Mouse (Mus musculus): Measurements from ENCODE around the gene Adamts5. TPM values are rescaled to one million over a fixed set of nuclear protein-coding genes. Genes with fewer than 3 reads are reported as not detected.

Gene Adamts5
- polyA plus RNA-seq, 1 experiment from 2014 or later: 4.0 TPM

DNA sequence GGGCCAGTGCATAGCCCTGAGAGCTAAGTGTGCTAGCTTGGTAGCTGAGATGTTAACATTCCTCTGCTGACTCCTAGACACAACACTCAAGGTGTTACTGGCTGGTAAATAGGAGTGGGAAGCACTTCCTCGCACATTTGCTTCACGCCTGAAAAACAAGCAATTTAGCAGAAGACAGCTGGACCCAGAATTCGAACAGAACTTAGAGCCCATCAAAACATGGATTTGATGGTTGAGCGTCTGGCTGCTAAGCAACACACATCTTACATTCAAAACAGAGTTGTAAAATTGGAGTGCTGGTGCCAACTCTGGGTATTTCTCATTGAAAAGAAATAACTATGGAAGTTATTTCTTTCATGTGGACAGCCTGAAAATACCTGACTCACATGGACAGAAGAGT lies 5.7 kb downstream of the Adamts5 start:
- no peak for ATAC-seq (ENCODE audit: insufficient read depth, low FRiP score, low read depth)
- WGBS: 76% methylated on average over 4 of the region's 4 CpGs

DNA sequence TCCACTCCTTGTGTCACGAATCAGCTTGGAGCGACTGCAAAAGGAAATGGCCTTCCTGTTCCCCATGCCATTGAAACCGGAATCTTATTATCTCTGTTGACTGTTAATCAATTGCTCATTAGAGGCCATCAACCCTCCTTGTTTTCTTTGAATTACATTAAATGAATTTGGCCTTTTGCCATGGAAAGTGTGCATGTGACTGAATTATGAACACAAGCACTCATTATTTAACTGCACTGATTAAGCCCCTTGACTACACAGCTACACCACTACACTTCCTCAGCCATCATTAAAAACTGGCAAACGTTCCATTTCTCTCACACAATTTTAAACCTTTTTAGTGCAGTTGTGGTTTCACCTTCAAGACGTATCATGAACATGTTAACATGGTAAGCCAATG lies 11.8 kb downstream of the Adamts5 start:
- ATAC-seq (ENCODE audit: insufficient read depth, low FRiP score, low read depth): no peak
- Histone ChIP-seq H3K4me1 (no peaks in the 10 kb centered on the region), H3K27me3 (replicated peaks) (no peaks in the 10 kb centered on the region), H3K4me3 (replicated peaks) (no peak overlapping the region), H3K36me3 (no peaks in the 10 kb centered on the region), H3K9ac (no peak overlapping the region), H3K27ac (no peak overlapping the region), H3K4me2 (no peak overlapping the region), H3K9me3 (no peaks in the 10 kb centered on the region)
- 67% methylated on average over 5 of the region's 5 CpGs for WGBS

More for the DNA sequence above, 5.7 kb downstream of the Adamts5 start:
- Histone ChIP-seq H3K4me1 (peaks cover 10% of the 10 kb centered on the region; the same call in 1 of the 2 replicates), H3K27me3 (replicated peaks) (peaks cover 4% of the 10 kb centered on the region; the same call in 1 of the 2 replicates), H3K4me3 (replicated peaks) (no peak overlapping the region), H3K36me3 (no peaks in the 10 kb centered on the region), H3K9ac (no peak overlapping the region), H3K27ac (no peak overlapping the region), H3K4me2 (no peak overlapping the region), H3K9me3 (no peaks in the 10 kb centered on the region)

- Histone ChIP-seq H3K9me3 (no peaks in the 10 kb centered on the region), H3K27ac (no peak overlapping the region), H3K36me3 (no peaks in the 10 kb centered on the region), H3K27me3 (replicated peaks) (no peaks in the 10 kb centered on the region), H3K4me1 (no peaks in the 10 kb centered on the region), H3K4me3 (replicated peaks) (no peak overlapping the region), H3K9ac (no peak overlapping the region), H3K4me2 (no peak overlapping the region)
- ATAC-seq (ENCODE audit: insufficient read depth, low FRiP score, low read depth): no peak
- whole genome bisulfite sequencing: 61% methylated on average over 13 of the region's 13 CpGs
Observed at GRCm38 (mm10) chr16:85887289-85888051, 14.2 kb downstream of the Adamts5 start.

GRCm38 (mm10) chr16:85879075-85879474 lies 22.6 kb downstream of the Adamts5 start:
- no peaks in the 10 kb centered on the region for H3K27me3 ChIP-seq (replicated peaks)
- H3K9me3 ChIP-seq: no peaks in the 10 kb centered on the region
- no peaks in the 10 kb centered on the region for H3K4me1 ChIP-seq
- no peak for ATAC-seq (ENCODE audit: insufficient read depth, low FRiP score, low read depth)
- no peak overlapping the region for H3K27ac ChIP-seq
- no peaks in the 10 kb centered on the region for H3K36me3 ChIP-seq
- H3K9ac ChIP-seq: no peak overlapping the region
- H3K4me2 ChIP-seq: no peak overlapping the region
- no peak overlapping the region for H3K4me3 ChIP-seq (replicated peaks)
- WGBS: 90% methylated on average over 7 of the region's 7 CpGs

GRCm38 (mm10) chr16:85874141-85874540 lies 27.5 kb downstream of the Adamts5 start:
- H3K9ac ChIP-seq: no peak overlapping the region
- H3K4me3 ChIP-seq (replicated peaks): no peak overlapping the region
- no peak overlapping the region for H3K27ac ChIP-seq
- no peak for ATAC-seq (ENCODE audit: insufficient read depth, low FRiP score, low read depth)
- H3K9me3 ChIP-seq: no peaks in the 10 kb centered on the region
- WGBS: 79% methylated on average over 3 of the region's 3 CpGs
- H3K4me2 ChIP-seq: no peak overlapping the region
- H3K27me3 ChIP-seq (replicated peaks): no peaks in the 10 kb centered on the region
- no peaks in the 10 kb centered on the region for H3K36me3 ChIP-seq
- no peaks in the 10 kb centered on the region for H3K4me1 ChIP-seq

- no peaks in the 10 kb centered on the region for H3K27me3 ChIP-seq (replicated peaks)
- H3K9me3 ChIP-seq: no peaks in the 10 kb centered on the region
- 45% methylated on average over 2 of the region's 2 CpGs for WGBS
- H3K4me3 ChIP-seq (replicated peaks): no peak overlapping the region
- H3K4me1 ChIP-seq: no peaks in the 10 kb centered on the region
- no peak overlapping the region for H3K4me2 ChIP-seq
- no peak overlapping the region for H3K9ac ChIP-seq
- no peaks in the 10 kb centered on the region for H3K36me3 ChIP-seq
- ATAC-seq (ENCODE audit: insufficient read depth, low FRiP score, low read depth): no peak
- H3K27ac ChIP-seq: no peak overlapping the region; the same call in 1 of the 2 replicates
Observed at GRCm38 (mm10) chr16:85871971-85872370, 29.7 kb downstream of the Adamts5 start.

DNA sequence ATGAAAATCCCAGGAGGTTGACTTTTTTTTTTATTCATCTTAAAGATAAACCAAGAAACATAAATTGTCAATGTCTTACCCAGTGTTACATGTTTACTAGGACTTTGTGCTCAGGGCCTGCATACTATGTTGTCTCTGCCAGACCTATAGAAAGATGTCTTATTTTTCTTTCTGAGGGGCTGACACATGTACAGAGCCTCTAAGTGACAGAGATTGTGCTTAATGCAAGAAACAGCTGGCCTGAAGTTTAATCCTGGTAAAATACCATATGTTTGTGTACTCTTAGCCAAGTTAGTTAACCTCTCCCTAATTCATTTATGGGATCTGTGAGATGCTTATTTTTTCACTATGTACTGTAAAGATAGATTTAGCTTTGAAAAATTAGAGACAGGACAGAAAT lies 30.4 kb downstream of the Adamts5 start:
- H3K36me3 ChIP-seq: no peaks in the 10 kb centered on the region
- no peak for ATAC-seq (ENCODE audit: insufficient read depth, low FRiP score, low read depth)

GRCm38 (mm10) chr16:85864691-85865389 lies 36.8 kb downstream of the Adamts5 start:
- H3K4me3 ChIP-seq (replicated peaks): no peak overlapping the region
- H3K4me2 ChIP-seq: no peak overlapping the region
- 92% methylated on average over 4 of the region's 4 CpGs for WGBS
- no peak overlapping the region for H3K27ac ChIP-seq
- no peak overlapping the region for H3K9ac ChIP-seq
- H3K4me1 ChIP-seq: no peaks in the 10 kb centered on the region
- ATAC-seq (ENCODE audit: insufficient read depth, low FRiP score, low read depth): no peak
- H3K36me3 ChIP-seq: no peaks in the 10 kb centered on the region
- no peaks in the 10 kb centered on the region for H3K9me3 ChIP-seq
- H3K27me3 ChIP-seq (replicated peaks): no peaks in the 10 kb centered on the region

More for the DNA sequence above, 30.4 kb downstream of the Adamts5 start:
- H3K4me2 ChIP-seq: no peak overlapping the region
- no peaks in the 10 kb centered on the region for H3K9me3 ChIP-seq
- H3K4me3 ChIP-seq (replicated peaks): no peak overlapping the region
- no peaks in the 10 kb centered on the region for H3K4me1 ChIP-seq
- no peak overlapping the region for H3K27ac ChIP-seq
- H3K27me3 ChIP-seq (replicated peaks): no peaks in the 10 kb centered on the region
- no peak overlapping the region for H3K9ac ChIP-seq

DNA sequence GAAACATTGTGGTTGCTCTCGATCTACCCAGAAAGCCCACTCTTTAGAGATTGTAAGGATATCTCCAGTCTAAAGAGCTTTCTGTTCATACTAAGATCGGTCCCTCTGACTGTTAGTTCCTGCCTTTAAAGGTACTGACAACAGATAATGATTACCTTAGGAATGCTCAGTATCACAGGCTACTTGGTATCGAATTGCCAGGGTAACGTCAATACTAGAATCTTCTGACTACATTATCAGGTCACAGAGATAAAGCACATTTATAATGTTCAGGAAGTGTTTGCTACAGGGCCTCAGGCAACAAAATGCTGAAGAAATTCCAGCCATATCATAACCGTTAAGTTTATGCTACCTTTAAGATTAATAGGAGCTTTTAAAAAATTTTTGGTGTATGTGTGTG lies 47.1 kb downstream of the Adamts5 start:
- no peak overlapping the region for H3K4me2 ChIP-seq
- WGBS: 68% methylated on average over 5 of the region's 5 CpGs
- H3K27ac ChIP-seq: no peak overlapping the region
- ATAC-seq (ENCODE audit: insufficient read depth, low FRiP score, low read depth): no peak
- H3K9ac ChIP-seq: no peak overlapping the region
- H3K27me3 ChIP-seq (replicated peaks): no peaks in the 10 kb centered on the region
- no peak overlapping the region for H3K4me3 ChIP-seq (replicated peaks)
- no peaks in the 10 kb centered on the region for H3K4me1 ChIP-seq
- H3K9me3 ChIP-seq: no peaks in the 10 kb centered on the region
- no peaks in the 10 kb centered on the region for H3K36me3 ChIP-seq

GRCm38 (mm10) chr16:85827066-85827465 lies 74.6 kb downstream of the Adamts5 start:
- WGBS: 73% methylated on average over 3 of the region's 3 CpGs
- Histone ChIP-seq H3K4me1 (no peaks in the 10 kb centered on the region), H3K27ac (no peak overlapping the region), H3K9ac (no peak overlapping the region), H3K36me3 (no peaks in the 10 kb centered on the region), H3K9me3 (no peaks in the 10 kb centered on the region), H3K27me3 (replicated peaks) (no peaks in the 10 kb centered on the region), H3K4me2 (no peak overlapping the region), H3K4me3 (replicated peaks) (no peak overlapping the region)
- ATAC-seq (ENCODE audit: insufficient read depth, low FRiP score, low read depth): no peak

DNA sequence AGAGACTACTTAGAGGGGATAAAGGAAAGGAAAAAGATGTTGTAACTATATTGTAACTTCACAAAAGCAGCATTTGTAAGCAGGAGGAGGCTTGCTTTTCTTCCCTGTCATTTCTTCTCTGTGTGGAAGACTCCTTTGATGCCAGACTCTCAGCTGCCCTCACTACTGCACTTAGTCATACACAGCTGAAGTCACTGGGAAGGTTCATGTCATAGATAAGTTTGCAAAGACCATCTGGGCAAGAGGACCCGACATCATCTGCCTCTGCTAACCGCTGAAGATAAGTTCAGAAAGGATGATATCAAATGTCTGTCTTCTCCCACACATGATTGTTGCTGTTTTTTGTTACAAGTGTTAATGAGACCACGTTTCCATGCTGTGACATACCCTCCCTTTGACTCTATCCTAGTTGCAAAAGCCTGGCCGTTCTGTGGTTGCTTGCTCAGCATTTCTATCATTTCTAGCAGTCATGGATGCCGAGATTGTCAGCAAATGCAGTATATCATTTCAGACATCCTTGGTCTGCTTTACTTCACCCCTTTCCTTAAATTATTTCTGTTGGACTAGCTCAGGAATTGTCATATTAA lies 79.2 kb downstream of the Adamts5 start:
- Histone ChIP-seq H3K27me3 (replicated peaks) (no peaks in the 10 kb centered on the region), H3K4me3 (replicated peaks) (no peak overlapping the region), H3K9me3 (no peaks in the 10 kb centered on the region), H3K4me2 (no peak overlapping the region), H3K9ac (no peak overlapping the region), H3K4me1 (no peaks in the 10 kb centered on the region), H3K27ac (no peak overlapping the region), H3K36me3 (no peaks in the 10 kb centered on the region)
- WGBS: 55% methylated on average over 5 of the region's 5 CpGs
- no peak for ATAC-seq (ENCODE audit: insufficient read depth, low FRiP score, low read depth)

- no peaks in the 10 kb centered on the region for H3K27me3 ChIP-seq (replicated peaks)
- H3K4me2 ChIP-seq: no peak overlapping the region
- 54% methylated on average over 5 of the region's 5 CpGs for WGBS
- no peak overlapping the region for H3K27ac ChIP-seq
- no peaks in the 10 kb centered on the region for H3K9me3 ChIP-seq
- no peaks in the 10 kb centered on the region for H3K4me1 ChIP-seq
- no peak for ATAC-seq (ENCODE audit: insufficient read depth, low FRiP score, low read depth)
- H3K9ac ChIP-seq: no peak overlapping the region
- H3K4me3 ChIP-seq (replicated peaks): no peak overlapping the region
- no peaks in the 10 kb centered on the region for H3K36me3 ChIP-seq
Observed at GRCm38 (mm10) chr16:85819808-85820458, 81.7 kb downstream of the Adamts5 start.

Measured in stomach, embryonic 15.5 days (tissue).